Mouse (Mus musculus) lung, embryonic 15.5 days (tissue): ENCODE results near the gene Numb. TPM values are rescaled to one million over a fixed set of nuclear protein-coding genes. Genes with fewer than 3 reads are reported as not detected.

Source experiments
- ATAC-seq: fragments of 200-750 bp; cut with Nextera tagmentation; 2 replicates; pipeline ENCODE4 v1.8.0; 2017; ENCODE audit warnings: moderate number of reproducible peaks, borderline replicate concordance; ENCODE audit not compliant: low FRiP score, low TSS enrichment; ENCODE audit errors: extremely low read depth
- H3K27ac ChIP-seq: fragments of 300-500 bp; sonication (generic); 2 replicates; pipeline ENCODE4 v1.5.1; 2015; ENCODE audit warnings: moderate library complexity, mild to moderate bottlenecking, inconsistent platforms
- H3K27me3 ChIP-seq: fragments of 300-500 bp; sonication (generic); 2 replicates; pipeline ENCODE4 v1.6.1; 2015; ENCODE audit warnings: inconsistent platforms
- H3K36me3 ChIP-seq: fragments of 300-500 bp; sonication (generic); 2 replicates; pipeline ENCODE4 v1.6.1; 2015; ENCODE audit warnings: inconsistent platforms
- H3K4me1 ChIP-seq: fragments of 300-500 bp; sonication (generic); 2 replicates; pipeline ENCODE4 v1.6.1; 2015; ENCODE audit warnings: inconsistent platforms
- H3K4me2 ChIP-seq: fragments of 300-500 bp; sonication (generic); 2 replicates; pipeline ENCODE4 v1.6.1; 2015; ENCODE audit warnings: inconsistent platforms, mild to moderate bottlenecking, moderate library complexity
- H3K4me3 ChIP-seq: fragments of 300-500 bp; sonication (generic); 2 replicates; pipeline ENCODE4 v1.5.1; 2015; ENCODE audit warnings: mild to moderate bottlenecking, inconsistent platforms
- H3K9ac ChIP-seq: fragments of 300-500 bp; sonication (generic); 2 replicates; pipeline ENCODE4 v1.6.1; 2015; ENCODE audit warnings: inconsistent platforms
- H3K9me3 ChIP-seq: fragments of 300-500 bp; sonication (generic); 2 replicates; pipeline ENCODE4 v1.6.1; 2016; ENCODE audit warnings: inconsistent platforms
- WGBS: fragments of 180-500 bp; shearing (Covaris S2); methylation state at CpG from one replicate; pipeline ENCODE4 v1.1.7; 2015; 5-methylcytosine and 5-hydroxymethylcytosine counted together
- polyA plus RNA-seq: library from polyadenylated mRNA; unstranded; fragments of >200 nt; fragmentation: Nextera tagmentation; extraction: Ambion mirVana; gene quantifications from 2 replicates; pipeline ENCODE4 v1.2.1, GENCODE M21; 2015

Numb gene
- polyA plus RNA-seq, 1 experiment from 2014 or later = 40.9 TPM

DNA sequence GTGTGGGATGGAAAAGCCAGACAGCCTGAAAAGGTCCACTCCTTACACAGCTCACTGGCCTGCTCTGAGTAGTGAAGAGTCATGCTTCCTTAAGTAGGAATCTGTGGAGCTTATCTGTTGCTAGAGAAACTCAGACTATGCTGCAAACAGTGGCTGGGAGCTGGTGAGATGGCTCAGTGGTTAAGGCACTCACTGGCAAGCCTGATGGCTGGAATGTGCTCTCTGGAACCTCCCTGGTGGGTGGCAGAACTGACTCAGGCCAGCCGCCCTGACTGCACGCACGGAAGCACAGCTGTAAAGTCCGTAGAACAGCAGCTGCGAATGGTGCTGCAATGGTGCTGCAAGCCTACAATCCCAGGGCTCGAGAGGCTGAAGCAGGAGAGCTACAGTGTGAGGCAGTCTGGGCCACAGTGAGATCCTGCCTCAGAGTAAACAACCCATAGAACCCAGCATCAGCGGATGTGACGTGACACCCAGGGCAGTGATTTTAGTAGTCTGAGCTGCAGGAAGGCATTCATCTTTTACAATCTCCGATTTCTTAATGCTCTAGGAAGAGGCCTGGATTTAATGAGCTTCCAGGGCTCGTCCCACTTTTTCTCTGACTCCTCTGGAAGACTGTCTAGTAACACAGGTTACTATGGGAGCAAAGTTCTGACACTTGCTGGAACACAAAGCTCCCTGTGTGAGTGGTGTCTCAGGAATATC, 128.9 kb downstream of the Numb start:
- Histone ChIP-seq H3K27me3 (no peaks in the 10 kb centered on the region), H3K4me2 (no peak overlapping the region), H3K9ac (no peak overlapping the region), H3K9me3 (no peaks in the 10 kb centered on the region), H3K36me3 (peaks cover 20% of the 10 kb centered on the region), H3K4me1 (no peaks in the 10 kb centered on the region), H3K4me3 (no peak overlapping the region), H3K27ac (no peak overlapping the region)
- no peak for ATAC-seq
- WGBS = 61% methylated on average over 10 of the region's 10 CpGs

DNA sequence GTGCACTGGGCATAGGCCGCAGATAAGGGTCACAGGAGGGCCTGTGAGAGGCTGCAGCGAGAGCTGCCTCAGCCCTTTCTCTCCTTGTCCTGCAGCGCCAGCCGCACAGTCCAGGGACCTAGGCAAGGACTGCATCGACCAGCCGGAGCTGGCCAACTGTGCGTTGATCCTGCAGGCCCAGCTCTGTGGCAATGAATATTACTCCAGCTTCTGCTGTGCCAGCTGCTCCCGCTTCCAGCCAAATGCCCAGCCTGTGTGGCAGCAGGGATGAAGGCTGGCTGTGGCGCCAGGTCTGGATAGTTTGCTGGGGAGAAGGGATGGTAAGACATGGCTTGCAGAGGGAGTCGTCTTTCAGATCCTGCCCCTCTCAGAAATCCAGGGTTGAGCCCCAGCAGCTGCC, 130.0 kb downstream of the Numb start:
- no peak overlapping the region for H3K9ac ChIP-seq
- WGBS = 90% methylated on average over 10 of the region's 10 CpGs
- no peak overlapping the region for H3K4me2 ChIP-seq
- no peaks in the 10 kb centered on the region for H3K27me3 ChIP-seq
- peaks cover 16% of the 10 kb centered on the region for H3K36me3 ChIP-seq
- H3K4me3 ChIP-seq = no peak overlapping the region
- H3K4me1 ChIP-seq = no peaks in the 10 kb centered on the region
- H3K27ac ChIP-seq = no peak overlapping the region
- no peak for ATAC-seq
- no peaks in the 10 kb centered on the region for H3K9me3 ChIP-seq

DNA sequence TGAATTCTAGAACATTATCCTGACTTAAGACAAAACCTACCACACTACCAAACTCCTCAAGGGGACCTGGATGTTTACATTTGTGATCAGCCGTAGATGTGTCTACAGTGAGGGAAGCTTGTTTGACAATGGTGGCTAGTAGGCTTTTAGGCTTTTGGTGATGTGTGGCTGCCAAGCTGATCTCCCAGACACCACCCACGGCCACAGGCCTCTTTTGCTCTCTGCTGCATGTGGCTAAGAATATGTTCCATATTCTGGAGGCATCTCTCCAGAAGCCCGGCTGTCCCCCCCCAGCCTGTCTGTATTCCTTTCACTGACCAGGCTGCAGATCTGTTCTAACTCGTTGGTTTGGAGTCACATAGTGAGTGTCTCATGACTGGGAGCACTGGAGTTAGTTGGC, 131.0 kb downstream of the Numb start:
- no peak overlapping the region for H3K27ac ChIP-seq
- WGBS = 58% methylated on average over 4 of the region's 4 CpGs
- H3K9ac ChIP-seq = no peak overlapping the region
- no peak for ATAC-seq
- H3K4me3 ChIP-seq = no peak overlapping the region
- no peaks in the 10 kb centered on the region for H3K9me3 ChIP-seq
- no peak overlapping the region for H3K4me2 ChIP-seq
- H3K27me3 ChIP-seq = no peaks in the 10 kb centered on the region
- peaks cover 12% of the 10 kb centered on the region for H3K36me3 ChIP-seq
- H3K4me1 ChIP-seq = no peaks in the 10 kb centered on the region

DNA sequence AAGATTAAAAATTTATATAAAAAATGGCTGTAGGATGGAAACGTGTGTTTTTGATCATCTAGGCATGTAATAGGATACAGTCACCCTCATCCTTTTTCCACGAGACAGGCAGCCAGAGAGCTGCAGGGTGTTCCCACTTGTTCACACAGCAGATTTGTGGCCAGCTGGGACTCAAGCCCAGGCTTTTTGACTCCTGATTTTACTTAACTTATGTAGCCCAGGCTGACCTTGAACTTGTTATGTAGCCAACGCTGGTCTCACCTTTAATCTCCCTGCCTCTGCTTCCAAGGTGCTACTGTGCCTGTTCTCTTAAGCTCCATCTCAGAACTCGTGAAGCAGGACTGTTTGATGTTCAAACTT, 132.0 kb downstream of the Numb start:
- Histone ChIP-seq H3K36me3 (peaks cover 4% of the 10 kb centered on the region; the same call in 1 of the 2 replicates), H3K4me2 (no peak overlapping the region), H3K9me3 (no peaks in the 10 kb centered on the region), H3K4me1 (no peaks in the 10 kb centered on the region), H3K9ac (no peak overlapping the region), H3K27me3 (no peaks in the 10 kb centered on the region), H3K27ac (no peak overlapping the region), H3K4me3 (no peak overlapping the region)
- WGBS = 35% methylated on average over 4 of the region's 4 CpGs
- no peak for ATAC-seq

DNA sequence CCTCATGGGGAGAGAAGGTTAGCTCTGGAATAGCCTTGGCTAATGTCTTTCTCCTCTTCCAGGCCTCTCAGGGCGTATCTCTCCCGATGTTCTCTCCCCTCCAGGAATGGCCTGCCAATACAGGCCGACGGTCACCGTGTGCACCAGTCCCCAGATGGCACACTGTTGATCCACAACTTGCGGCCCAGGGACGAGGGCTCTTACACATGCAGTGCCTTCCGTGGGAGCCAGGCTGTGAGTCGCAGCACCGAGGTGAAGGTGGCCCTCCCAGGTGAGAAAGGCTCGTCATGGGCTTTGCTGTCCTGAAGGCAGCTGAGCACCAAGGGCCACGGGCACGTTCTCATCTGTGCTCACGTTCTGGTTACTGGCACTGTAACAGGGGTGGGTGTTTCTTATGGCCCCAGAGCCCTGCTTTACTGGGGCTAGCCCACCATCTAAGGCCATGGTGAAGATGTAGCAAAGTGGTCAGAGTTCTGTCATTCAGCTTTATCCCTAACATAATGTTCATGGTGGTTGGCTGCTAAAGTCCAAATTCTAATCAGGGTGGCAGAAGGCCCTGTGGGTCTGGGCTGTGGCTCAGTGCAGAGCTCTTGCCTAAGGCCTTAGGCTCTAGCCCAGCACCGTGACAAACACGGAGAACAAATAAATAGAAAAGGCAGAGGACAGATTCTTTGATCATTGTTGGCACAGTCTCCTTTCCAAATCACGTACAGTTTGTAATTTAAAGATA, 132.5 kb downstream of the Numb start:
- H3K27me3 ChIP-seq = no peaks in the 10 kb centered on the region
- H3K9ac ChIP-seq = no peak overlapping the region
- no peak overlapping the region for H3K27ac ChIP-seq
- ATAC-seq = no peak
- peaks cover 4% of the 10 kb centered on the region; the same call in 1 of the 2 replicates for H3K36me3 ChIP-seq
- WGBS = 82% methylated on average over 17 of the region's 17 CpGs
- no peaks in the 10 kb centered on the region for H3K4me1 ChIP-seq
- H3K4me2 ChIP-seq = no peak overlapping the region
- no peaks in the 10 kb centered on the region for H3K9me3 ChIP-seq
- H3K4me3 ChIP-seq = no peak overlapping the region

DNA sequence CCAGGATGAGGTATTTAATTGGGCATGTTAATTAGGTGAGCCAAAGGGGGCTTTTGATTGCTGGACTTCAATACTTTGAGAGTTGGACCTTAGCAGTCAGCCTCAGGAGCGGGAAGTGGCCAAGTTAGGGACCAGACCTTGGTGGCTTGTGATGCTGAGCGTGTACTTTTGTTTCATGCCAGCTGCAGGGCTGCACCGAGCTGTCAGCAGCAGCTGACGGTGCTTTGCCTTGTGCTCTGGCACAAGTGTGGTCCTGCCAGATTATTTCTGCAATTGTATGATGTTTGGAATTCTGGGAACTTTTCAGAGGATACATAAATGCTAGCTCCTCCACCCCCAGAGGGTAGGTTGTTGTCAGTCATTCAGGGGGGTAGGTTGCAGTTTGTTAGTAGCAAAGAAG, 136.4 kb downstream of the Numb start:
- peaks cover 4% of the 10 kb centered on the region; the same call in 1 of the 2 replicates for H3K4me1 ChIP-seq
- no peak overlapping the region for H3K27ac ChIP-seq
- no peak overlapping the region for H3K9ac ChIP-seq
- no peaks in the 10 kb centered on the region for H3K9me3 ChIP-seq
- H3K36me3 ChIP-seq = no peaks in the 10 kb centered on the region
- H3K27me3 ChIP-seq = no peaks in the 10 kb centered on the region
- H3K4me3 ChIP-seq = no peak overlapping the region
- WGBS = 59% methylated on average over 4 of the region's 4 CpGs
- no peak overlapping the region for H3K4me2 ChIP-seq
- no peak for ATAC-seq

DNA sequence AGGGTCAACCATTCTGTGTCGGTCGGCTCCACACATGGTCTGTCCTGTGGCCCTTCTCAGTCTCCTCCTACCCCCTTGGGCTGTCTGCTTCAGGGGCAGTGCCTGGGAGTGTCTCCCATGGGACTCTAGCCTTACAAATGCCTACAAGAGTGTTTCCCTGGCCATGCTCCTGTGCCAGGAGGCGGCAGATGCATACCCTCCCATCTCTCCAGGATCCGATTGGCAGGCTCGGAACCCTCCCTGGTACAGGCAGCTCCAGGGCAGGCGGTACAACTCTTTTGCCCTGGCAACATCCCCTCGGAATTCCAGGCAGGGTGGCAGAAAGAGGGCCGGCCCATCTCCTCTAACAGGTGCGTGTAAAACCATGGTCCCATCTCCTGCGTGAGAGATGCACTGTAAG, 139.1 kb downstream of the Numb start:
- H3K9ac ChIP-seq = no peak overlapping the region
- 83% methylated on average over 10 of the region's 10 CpGs for WGBS

DNA sequence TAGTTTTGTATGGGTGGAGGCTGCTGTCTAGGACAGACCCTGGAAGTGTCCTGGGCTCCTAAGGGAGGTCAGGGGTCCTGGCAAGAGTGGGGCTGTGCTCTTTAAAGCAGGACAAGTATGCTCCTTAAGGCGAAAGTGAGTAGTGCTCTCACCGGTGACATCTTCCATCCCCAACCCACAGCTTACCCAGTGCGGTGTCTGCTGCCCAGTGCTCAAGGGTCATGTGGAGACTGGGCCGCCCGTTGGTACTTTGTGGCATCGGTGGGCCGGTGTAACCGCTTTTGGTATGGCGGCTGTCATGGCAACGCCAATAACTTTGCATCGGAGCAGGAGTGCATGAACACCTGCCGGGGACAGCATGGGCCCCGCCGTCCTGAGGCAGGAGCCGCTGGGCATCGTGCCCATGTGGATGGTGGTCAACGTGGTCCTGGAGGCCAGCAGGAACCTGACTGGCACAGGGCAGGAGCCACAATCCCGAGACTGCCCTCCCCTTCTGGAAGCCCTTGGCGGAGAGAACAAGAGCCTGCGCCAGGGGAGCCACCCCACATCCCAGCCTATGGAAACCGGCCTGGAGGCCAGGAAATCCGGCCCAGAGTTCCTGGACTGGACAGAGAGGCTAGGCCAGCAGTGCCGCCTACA, 140.0 kb downstream of the Numb start:
- H3K27me3 ChIP-seq = no peaks in the 10 kb centered on the region
- H3K4me2 ChIP-seq = no peak overlapping the region
- H3K9ac ChIP-seq = no peak overlapping the region
- ATAC-seq = no peak
- 67% methylated on average over 23 of the region's 23 CpGs for WGBS
- no peaks in the 10 kb centered on the region for H3K9me3 ChIP-seq
- H3K4me1 ChIP-seq = peaks cover 4% of the 10 kb centered on the region; the same call in 1 of the 2 replicates
- H3K4me3 ChIP-seq = no peak overlapping the region
- H3K36me3 ChIP-seq = no peaks in the 10 kb centered on the region
- no peak overlapping the region for H3K27ac ChIP-seq

More for the DNA sequence above, 139.1 kb downstream of the Numb start:
- ATAC-seq = no peak
- Histone ChIP-seq H3K27ac (no peak overlapping the region), H3K4me2 (no peak overlapping the region), H3K4me1 (peaks cover 4% of the 10 kb centered on the region; the same call in 1 of the 2 replicates), H3K36me3 (no peaks in the 10 kb centered on the region), H3K4me3 (no peak overlapping the region), H3K27me3 (no peaks in the 10 kb centered on the region), H3K9me3 (no peaks in the 10 kb centered on the region)

DNA sequence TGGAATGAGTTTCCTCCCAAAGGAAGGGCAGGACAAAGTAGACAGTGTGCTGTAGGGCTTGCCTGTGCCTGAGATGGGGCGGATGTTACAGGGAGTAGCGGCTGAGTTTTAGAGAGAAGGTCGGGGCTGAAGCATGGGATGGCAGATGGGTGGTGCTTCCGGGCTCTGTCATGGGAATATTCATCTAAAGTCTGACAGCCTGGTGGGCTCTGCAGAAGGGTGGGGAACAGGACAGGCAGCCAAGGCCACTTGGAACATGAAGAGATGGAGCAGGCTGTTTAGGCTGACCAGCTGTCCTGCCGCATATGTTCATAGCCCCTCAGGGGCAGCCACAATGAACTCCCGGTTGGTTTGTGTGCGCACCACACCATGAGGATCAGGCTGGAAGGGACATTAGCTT, 140.5 kb downstream of the Numb start:
- Histone ChIP-seq H3K4me3 (no peak overlapping the region), H3K4me1 (peaks cover 4% of the 10 kb centered on the region; the same call in 1 of the 2 replicates), H3K27ac (no peak overlapping the region), H3K27me3 (no peaks in the 10 kb centered on the region), H3K9ac (no peak overlapping the region), H3K4me2 (no peak overlapping the region), H3K9me3 (no peaks in the 10 kb centered on the region), H3K36me3 (no peaks in the 10 kb centered on the region)
- no peak for ATAC-seq
- WGBS = 54% methylated on average over 7 of the region's 7 CpGs

DNA sequence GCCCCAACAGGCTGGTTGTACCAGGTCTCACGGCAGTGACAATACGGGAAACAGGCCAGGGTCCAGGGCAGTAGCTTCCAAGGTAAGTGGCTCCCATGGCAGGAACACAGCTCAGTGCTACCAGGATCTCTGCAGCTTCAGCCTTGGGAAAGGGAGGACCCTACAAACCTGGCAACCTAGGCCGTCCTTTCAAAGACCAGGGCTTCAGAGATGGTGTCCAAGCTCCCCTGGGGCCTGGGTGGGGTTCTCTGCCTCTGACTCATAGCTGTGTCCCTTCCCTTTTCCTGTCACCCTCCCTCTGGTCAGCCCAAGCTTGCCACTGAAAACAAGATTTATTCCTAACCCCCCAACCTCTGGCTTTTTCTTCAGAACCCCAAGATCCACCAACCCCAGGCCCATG, 141.6 kb downstream of the Numb start:
- H3K27me3 ChIP-seq = no peaks in the 10 kb centered on the region
- no peak for ATAC-seq
- H3K4me2 ChIP-seq = no peak overlapping the region
- no peak overlapping the region for H3K4me3 ChIP-seq
- H3K27ac ChIP-seq = no peak overlapping the region
- 80% methylated on average over 3 of the region's 3 CpGs for WGBS
- no peaks in the 10 kb centered on the region for H3K9me3 ChIP-seq
- no peak overlapping the region for H3K9ac ChIP-seq
- H3K36me3 ChIP-seq = no peaks in the 10 kb centered on the region
- peaks cover 4% of the 10 kb centered on the region; the same call in 1 of the 2 replicates for H3K4me1 ChIP-seq

DNA sequence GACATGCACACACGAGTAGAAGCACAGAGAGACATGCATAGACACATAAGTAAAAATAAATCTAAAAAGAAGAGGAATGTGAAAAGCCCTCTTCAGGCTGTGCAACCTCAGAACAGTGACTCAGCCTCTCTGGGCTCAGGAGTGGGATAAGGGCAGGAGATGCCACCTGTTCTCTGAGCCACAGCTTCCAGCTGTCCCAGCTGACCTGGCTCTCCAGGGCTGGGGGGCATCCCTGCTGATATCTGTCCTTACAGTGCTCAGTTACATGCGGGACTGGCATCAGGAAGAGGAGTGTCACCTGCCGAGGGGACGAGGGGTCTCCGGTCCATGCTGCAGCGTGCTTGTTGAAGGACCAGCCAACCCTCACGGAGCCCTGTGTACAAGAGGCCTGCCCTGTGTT, 145.0 kb downstream of the Numb start:
- WGBS = 82% methylated on average over 7 of the region's 7 CpGs
- H3K4me1 ChIP-seq = peaks cover 4% of the 10 kb centered on the region; the same call in 1 of the 2 replicates
- no peak for ATAC-seq
- no peak overlapping the region for H3K9ac ChIP-seq
- H3K4me2 ChIP-seq = no peak overlapping the region
- no peaks in the 10 kb centered on the region for H3K36me3 ChIP-seq
- no peaks in the 10 kb centered on the region for H3K27me3 ChIP-seq
- H3K27ac ChIP-seq = no peak overlapping the region
- H3K9me3 ChIP-seq = no peaks in the 10 kb centered on the region
- no peak overlapping the region for H3K4me3 ChIP-seq

DNA sequence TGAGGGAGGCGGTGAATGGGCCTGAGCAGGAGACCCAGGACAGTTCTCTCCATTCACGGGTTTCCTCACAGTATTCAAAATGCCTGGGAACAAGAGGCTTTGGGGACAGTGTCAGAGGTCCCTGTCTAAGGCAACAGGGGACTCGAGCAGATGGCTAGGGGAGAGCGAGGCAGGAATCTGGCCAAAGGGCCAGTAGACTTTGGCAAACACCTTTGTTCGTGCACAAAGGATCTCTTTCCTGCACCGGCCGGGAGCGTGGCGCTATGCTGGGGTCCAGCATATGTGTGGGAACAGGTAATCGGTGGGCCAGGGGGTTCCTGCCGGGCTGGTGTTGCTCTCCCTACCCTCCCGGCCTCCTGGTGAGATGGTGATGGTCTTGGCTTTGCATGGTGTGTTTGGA, 146.1 kb downstream of the Numb start:
- no peak overlapping the region for H3K9ac ChIP-seq
- H3K4me1 ChIP-seq = peaks cover 2% of the 10 kb centered on the region
- no peaks in the 10 kb centered on the region for H3K36me3 ChIP-seq
- H3K4me2 ChIP-seq = no peak overlapping the region
- no peak overlapping the region for H3K27ac ChIP-seq
- H3K9me3 ChIP-seq = no peaks in the 10 kb centered on the region
- H3K4me3 ChIP-seq = no peak overlapping the region
- 72% methylated on average over 12 of the region's 12 CpGs for WGBS
- H3K27me3 ChIP-seq = no peaks in the 10 kb centered on the region
- ATAC-seq = no peak
